Mouse (Mus musculus) ES-E14 (cell line): ENCODE results near the gene Nol12. TPM values are rescaled to one million over a fixed set of nuclear protein-coding genes. Genes with fewer than 3 reads are reported as not detected.

Experiments
- DNase-seq: peaks from one replicate; pipeline ENCODE4 v3.0.0-alpha.2; 2013; ENCODE audit warnings: low read depth, low spot score
- H3K27ac ChIP-seq: 2 replicates; pipeline ENCODE4 v1.5.1; 2012; ENCODE audit warnings: low read depth, mild to moderate bottlenecking, low read length, moderate library complexity, mixed read lengths; ENCODE audit not compliant: poor library complexity, insufficient read depth, severe bottlenecking
- H3K36me3 ChIP-seq: 2 replicates; pipeline ENCODE4 v1.6.1; 2012; ENCODE audit warnings: mild to moderate bottlenecking, low read length, moderate library complexity, mixed read lengths; ENCODE audit not compliant: control insufficient read depth, poor library complexity, insufficient read depth, severe bottlenecking
- H3K4me1 ChIP-seq, 2 experiments: fragments of 150-350 bp in 1 of 2; sonication (generic) in 1 of 2; 2 replicates each; pipeline ENCODE4 v1.6.1; 2012; ENCODE audit warnings: low read length in 2 of 2, mild to moderate bottlenecking in 1 of 2, mixed read lengths in 1 of 2; ENCODE audit not compliant: control insufficient read depth in 2 of 2, insufficient read depth in 2 of 2, poor library complexity in 1 of 2
- H3K4me3 ChIP-seq, 2 experiments: fragments of 150-350 bp in 1 of 2; sonication (generic) in 1 of 2; 2 replicates each; pipeline ENCODE4 v1.5.1; 2012; ENCODE audit warnings: low read length in 2 of 2, low read depth in 1 of 2, mild to moderate bottlenecking in 1 of 2, mixed read lengths in 1 of 2; ENCODE audit not compliant: insufficient read depth in 1 of 2, poor library complexity in 1 of 2, severe bottlenecking in 1 of 2
- H3K9ac ChIP-seq: 2 replicates; pipeline ENCODE4 v1.6.1; 2012; ENCODE audit warnings: low read depth, mild to moderate bottlenecking, low read length, mixed read lengths; ENCODE audit not compliant: poor library complexity, insufficient read depth, severe bottlenecking
- H3K9me3 ChIP-seq: fragments of 150-350 bp; sonication (generic); 2 replicates; pipeline ENCODE4 v1.6.1; 2012; ENCODE audit warnings: low read depth, mild to moderate bottlenecking, low read length; ENCODE audit not compliant: control insufficient read depth, insufficient read depth
- CHD2 ChIP-seq: IDR thresholded peaks from 2 replicates; pipeline ENCODE4 v1.6.1; 2014; ENCODE audit warnings: mild to moderate bottlenecking, low read depth, low read length, inconsistent platforms
- HCFC1 ChIP-seq: IDR thresholded peaks from 2 replicates; pipeline ENCODE4 v1.6.1; 2012; ENCODE audit warnings: low read length, inconsistent platforms, borderline replicate concordance; ENCODE audit not compliant: insufficient read depth
- MAFK ChIP-seq: IDR thresholded peaks from 2 replicates; pipeline ENCODE4 v1.6.1; 2014; ENCODE audit warnings: mild to moderate bottlenecking, low read depth, low read length, inconsistent platforms; ENCODE audit not compliant: insufficient read depth
- ZC3H11A ChIP-seq: IDR thresholded peaks from 2 replicates; pipeline ENCODE4 v1.6.1; 2012; ENCODE audit warnings: low read depth, mild to moderate bottlenecking, inconsistent platforms, low read length, borderline replicate concordance
- ZNF384 ChIP-seq: IDR thresholded peaks from 2 replicates; pipeline ENCODE4 v1.6.1; 2012; ENCODE audit warnings: low read depth, low read length, inconsistent platforms
- in situ Hi-C, 2 experiments: fragments of 600-800 bp; cut with MboI; formaldehyde crosslinking; loops; one replicate each; pipeline ENCODE4 v1.15.1; 2025; ENCODE audit warnings: low sequenced_read_pairs in 2 of 2, inconsistent platforms in 1 of 2; ENCODE audit not compliant: unreplicated experiment in 2 of 2
- total RNA-seq: library from RNA; depleted of rRNA; stranded (reverse); fragments of 300-350 nt; gene quantifications from 2 replicates; pipeline ENCODE4 v1.2.3, GENCODE M21; 2012

Gene Nol12
- total RNA-seq, 1 experiment = 26.6 TPM

DNA sequence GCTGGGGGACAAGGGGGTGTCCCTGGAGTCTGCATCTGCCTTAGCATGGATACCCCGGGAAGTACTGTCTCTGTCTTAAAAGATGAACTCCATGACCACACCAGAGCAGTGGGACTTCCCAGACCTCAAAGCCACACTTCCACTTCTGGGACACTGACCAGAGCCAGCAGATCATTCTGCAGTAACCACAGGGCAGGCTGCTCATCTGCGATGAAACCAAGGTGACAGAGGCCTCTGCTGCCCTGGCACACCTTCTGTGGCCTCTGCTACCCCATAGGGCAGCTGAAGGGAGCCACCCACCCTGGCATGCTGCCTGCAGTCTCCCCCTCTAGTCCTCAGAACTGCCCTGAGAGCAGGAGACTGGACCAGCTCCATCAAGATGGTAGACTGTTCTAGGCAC, 39.0 kb upstream of the Nol12 start:
- no peak overlapping the region for H3K9ac ChIP-seq

GRCm38 (mm10) chr15:78896149-78896548, 38.6 kb upstream of the Nol12 start:
- Histone ChIP-seq H3K9ac (peak overlapping the region; percentile 20; the same call in 1 of the 2 replicates), H3K9me3 (no peaks in the 10 kb centered on the region), H3K36me3 (peaks cover 26% of the 10 kb centered on the region), H3K27ac (peak overlapping the region; percentile 50; the same call in 1 of the 2 replicates), H3K4me1 (peaks cover 13 to 38% of the 10 kb centered on the region in 2 experiments), H3K4me3 (no peak overlapping the region)
- TF ChIP-seq HCFC1 (no peak), MAFK (no peak), ZC3H11A (no peak), CHD2 (no peak), ZNF384 (no peak)
- DNase-seq = no peak
- in situ Hi-C loops = no loop called here

More for the DNA sequence above, 39.0 kb upstream of the Nol12 start:
- in situ Hi-C loops = no loop called here
- H3K36me3 ChIP-seq = peaks cover 29% of the 10 kb centered on the region
- no peak for TF ChIP-seq CHD2
- TF ChIP-seq HCFC1 = no peak
- TF ChIP-seq ZC3H11A = no peak
- TF ChIP-seq MAFK = no peak
- TF ChIP-seq ZNF384 = no peak
- no peak overlapping the region for H3K4me3 ChIP-seq
- H3K27ac ChIP-seq = peak overlapping the region; percentile 45
- DNase-seq = no peak
- H3K9me3 ChIP-seq = no peaks in the 10 kb centered on the region
- H3K4me1 ChIP-seq = peaks cover 13 to 38% of the 10 kb centered on the region in 2 experiments

DNA sequence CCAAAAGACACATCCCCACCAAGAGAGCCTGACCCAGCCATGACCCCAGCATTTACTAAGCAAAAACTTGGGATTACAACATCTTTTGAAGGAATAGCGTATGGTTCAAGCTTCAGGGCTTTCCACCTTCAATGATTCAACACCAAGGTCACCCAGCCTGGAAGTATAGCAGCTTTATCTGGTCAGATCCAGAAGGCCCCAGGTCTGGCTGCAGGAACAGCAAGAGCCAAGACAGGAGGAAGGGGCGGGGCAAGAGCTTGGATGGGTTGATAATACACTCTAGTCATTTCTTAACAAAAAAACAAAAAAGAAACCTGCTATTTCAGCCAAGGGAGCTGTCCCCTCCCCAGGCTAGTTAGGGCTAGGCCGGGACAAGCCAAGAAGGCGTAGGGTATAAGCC, 37.2 kb upstream of the Nol12 start:
- Histone ChIP-seq H3K4me1 (peaks cover 13 to 44% of the 10 kb centered on the region in 2 experiments), H3K9me3 (no peaks in the 10 kb centered on the region), H3K9ac (no peak overlapping the region; the same call in 1 of the 2 replicates), H3K27ac (peak overlapping the region; percentile 43; the same call in 1 of the 2 replicates), H3K4me3 (no peak overlapping the region), H3K36me3 (peaks cover 14% of the 10 kb centered on the region)
- no peak for TF ChIP-seq CHD2
- TF ChIP-seq ZNF384 = no peak
- TF ChIP-seq MAFK = no peak
- TF ChIP-seq HCFC1 = no peak
- TF ChIP-seq ZC3H11A = no peak
- in situ Hi-C loops = no loop called here
- no peak for DNase-seq

DNA sequence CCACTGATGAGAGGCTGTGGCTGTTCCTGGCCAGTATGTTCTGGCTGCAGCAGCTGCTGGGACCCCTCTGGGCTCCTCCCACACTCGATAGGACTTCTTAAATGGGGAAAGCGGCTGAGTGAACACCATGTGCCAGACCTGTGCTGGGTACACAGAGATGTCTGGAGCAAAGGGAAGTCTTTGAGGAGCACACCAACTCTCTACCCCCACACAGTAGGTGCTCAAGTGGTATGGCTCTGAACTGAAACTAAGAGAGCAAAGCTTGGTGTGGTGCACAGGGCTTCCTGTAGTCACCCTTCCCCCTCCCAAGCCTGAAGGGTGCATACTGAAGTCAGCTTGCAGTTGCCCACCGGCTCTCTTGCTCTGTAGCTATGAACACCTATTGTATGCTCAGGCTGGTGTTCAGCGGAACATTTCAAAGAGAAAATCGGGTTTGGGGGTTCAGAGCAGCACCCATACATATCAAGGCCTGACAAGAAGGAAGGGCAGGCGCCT, 36.2 kb upstream of the Nol12 start:
- H3K4me1 ChIP-seq = peaks cover 13 to 47% of the 10 kb centered on the region in 2 experiments
- no peak overlapping the region for H3K9ac ChIP-seq
- no peak for DNase-seq
- no peak overlapping the region for H3K4me3 ChIP-seq
- in situ Hi-C loops = no loop called here
- no peaks in the 10 kb centered on the region for H3K9me3 ChIP-seq
- H3K27ac ChIP-seq = no peak overlapping the region; the same call in 1 of the 2 replicates
- TF ChIP-seq ZNF384 = no peak
- TF ChIP-seq CHD2 = no peak
- TF ChIP-seq HCFC1 = no peak
- no peak for TF ChIP-seq MAFK
- TF ChIP-seq ZC3H11A = no peak
- H3K36me3 ChIP-seq = peaks cover 12% of the 10 kb centered on the region; the same call in 1 of the 2 replicates

DNA sequence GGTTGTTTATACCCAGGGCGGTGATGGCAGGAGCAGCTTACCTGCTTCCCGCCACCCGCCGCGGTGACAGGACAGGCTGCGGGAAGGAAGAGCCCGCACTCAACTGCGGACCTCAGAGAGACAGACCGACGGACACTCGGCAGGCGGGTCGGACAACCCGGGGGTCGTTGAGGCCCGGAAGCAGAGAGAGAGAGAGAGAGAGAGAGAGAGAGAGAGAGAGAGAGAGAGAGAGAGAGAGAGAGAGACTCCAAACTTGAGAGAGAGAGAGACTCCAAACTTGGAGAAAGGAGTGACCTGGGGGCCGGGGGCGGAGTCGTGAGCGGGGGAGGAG, 35.4 kb upstream of the Nol12 start, which contains the start of gene Gm49510:
Gene Gm49510 (plus strand): TSS at position 259 of the 331 bp plus-strand sequence.
- in situ Hi-C loops = no loop called here
- Histone ChIP-seq H3K4me1 (peaks cover 13 to 44% of the 10 kb centered on the region in 2 experiments), H3K4me3 (peak within 1 kb of the TSS; percentile 81 to 82), H3K36me3 (peaks cover 8% of the 10 kb centered on the region), H3K27ac (no peak within 1 kb of the TSS), H3K9me3 (no peaks in the 10 kb centered on the region), H3K9ac (peak within 1 kb of the TSS; percentile 72)
- DNase-seq = no peak
- TF ChIP-seq HCFC1 = no peak
- TF ChIP-seq MAFK = no peak
- no peak for TF ChIP-seq ZC3H11A
- TF ChIP-seq CHD2 = no peak
- TF ChIP-seq ZNF384 = no peak
